ENCODE assay signal across 8 mouse cellular contexts in genomic region chr12:110845131-110845880, GRCm38 (mm10). TPM values are rescaled to one million over a fixed set of nuclear protein-coding genes. Genes with fewer than 3 reads are reported as not detected.
A peak's percentile ranks its signal among the peaks of the same experiment; 100 is the strongest.
DNase-seq lines count a peak whose midpoint lies in the region; ATAC-seq lines count a peak whose summit lies in the region.

No protein-coding gene starts in this region.

- peak; percentile 90 for DNase-seq in 3134 (ENCODE audit: extremely low read depth, insufficient read length, low spot score)
- DNase-seq in adrenal gland, postnatal 4 days (ENCODE audit: low spot score in 2 of 2) = peak; percentile 66 to 81
- DNase-seq in heart, adult 8-10 months (ENCODE audit: low spot score) = peak; percentile 96
- DNase-seq in monocyte, adult 2 months (ENCODE audit: low read depth in 1 of 2, low spot score in 2 of 2) = peak; percentile 74 to 85
- peak; percentile 80 to 82 for DNase-seq in spleen, postnatal 36 days (ENCODE audit: low spot score in 2 of 2)

- H3K4me2 ChIP-seq in embryonic facial prominence, embryonic 15.5 days (replicated peaks) = peak overlapping the region; percentile 69
- peak overlapping the region; percentile 76 for H3K4me2 ChIP-seq in kidney, embryonic 14.5 days (replicated peaks; ENCODE audit: low read depth, low read length)
- peak overlapping the region; percentile 78 for H3K4me2 ChIP-seq in limb, embryonic 15.5 days

- peak overlapping the region; percentile 88 for H3K27ac ChIP-seq in embryonic facial prominence, embryonic 15.5 days (replicated peaks)
- peak overlapping the region; percentile 75; the same call in 1 of the 2 replicates for H3K27ac ChIP-seq in kidney, embryonic 14.5 days (ENCODE audit: low read depth, low read length)
- H3K27ac ChIP-seq in limb, embryonic 15.5 days = peak overlapping the region; percentile 80

- H3K4me1 ChIP-seq in embryonic facial prominence, embryonic 15.5 days = peaks cover 21% of the 10 kb centered on the region
- 0 out of 2 replicates have a peak, but pooled peaks cover 3% of the 10 kb centered on the region for H3K4me1 ChIP-seq in kidney, embryonic 14.5 days (ENCODE audit: control insufficient read depth, insufficient read depth, low read length)
- H3K4me1 ChIP-seq in limb, embryonic 15.5 days = peaks cover 24% of the 10 kb centered on the region

- peak overlapping the region; percentile 48 for H3K9ac ChIP-seq in embryonic facial prominence, embryonic 15.5 days
- peak overlapping the region; percentile 52 for H3K9ac ChIP-seq in kidney, embryonic 14.5 days (ENCODE audit: low read depth, low read length)
- 0 out of 2 replicates have a peak overlapping the region, but pooled peaks have one; percentile 24 for H3K9ac ChIP-seq in limb, embryonic 15.5 days

- 1% methylated on average over 36 of the region's 36 CpGs for WGBS in embryonic facial prominence, embryonic 15.5 days
- under 1% methylated on average over 36 of the region's 36 CpGs for WGBS in kidney, embryonic 14.5 days
- WGBS in limb, embryonic 15.5 days = under 1% methylated on average over 36 of the region's 36 CpGs

- peak overlapping the region; percentile 62 for H3K4me3 ChIP-seq in embryonic facial prominence, embryonic 15.5 days (replicated peaks)
- peak overlapping the region; percentile 53 for H3K4me3 ChIP-seq in kidney, embryonic 14.5 days (ENCODE audit: low read length)
- H3K4me3 ChIP-seq in limb, embryonic 15.5 days = peak overlapping the region; percentile 52

- no peaks in the 10 kb centered on the region for H3K27me3 ChIP-seq in embryonic facial prominence, embryonic 15.5 days
- no peaks in the 10 kb centered on the region; the same call in 1 of the 2 replicates for H3K27me3 ChIP-seq in kidney, embryonic 14.5 days (ENCODE audit: control insufficient read depth, insufficient read depth, low read length)
- H3K27me3 ChIP-seq in limb, embryonic 15.5 days = peaks cover 22% of the 10 kb centered on the region

- H3K36me3 ChIP-seq in embryonic facial prominence, embryonic 15.5 days = no peaks in the 10 kb centered on the region
- no peaks in the 10 kb centered on the region for H3K36me3 ChIP-seq in kidney, embryonic 14.5 days (ENCODE audit: control insufficient read depth, insufficient read depth, low read length)
- no peaks in the 10 kb centered on the region for H3K36me3 ChIP-seq in limb, embryonic 15.5 days

- H3K9me3 ChIP-seq in embryonic facial prominence, embryonic 15.5 days (replicated peaks) = no peaks in the 10 kb centered on the region
- H3K9me3 ChIP-seq in kidney, embryonic 14.5 days (ENCODE audit: control insufficient read depth, low read length) = no peaks in the 10 kb centered on the region
- H3K9me3 ChIP-seq in limb, embryonic 15.5 days = no peaks in the 10 kb centered on the region

- ATAC-seq in embryonic facial prominence, embryonic 15.5 days (ENCODE audit: insufficient number of reproducible peaks, low FRiP score, low TSS enrichment, low read depth) = peak; percentile 88
- peak; percentile 95 for ATAC-seq in kidney, embryonic 14.5 days (ENCODE audit: low FRiP score, low TSS enrichment)
- peak; percentile 85 for ATAC-seq in limb, embryonic 15.5 days (ENCODE audit: insufficient number of reproducible peaks, low FRiP score, low TSS enrichment, low read depth)

RNA-seq across cellular contexts. Expression of gene Mok, which starts 4.6 kb away (rescaled TPM):
- total RNA-seq in adrenal gland, postnatal 4 days (2021) = 1 to 10 TPM; 1.8 to 2.2 TPM
- 7.3 and 9.6 TPM in 2 replicates for polyA plus RNA-seq in embryonic facial prominence, embryonic 15.5 days (2015; fragmentation: Nextera tagmentation; extraction: Ambion mirVana)
- under 1 TPM; 0.50 to 0.80 (median 0.70) TPM for total RNA-seq in heart, adult 8-10 months (2022)
- polyA plus RNA-seq in kidney, embryonic 14.5 days (2014; fragmentation: Nextera tagmentation; extraction: Ambion mirVana) = 6.8 and 9.0 TPM in 2 replicates
- polyA plus RNA-seq in limb, embryonic 15.5 days (2015; fragmentation: Nextera tagmentation; extraction: Ambion mirVana) = 3.6 and 4.3 TPM in 2 replicates

RNA-seq across cellular contexts. Expression of gene Zfp839, which starts 4.7 kb away (rescaled TPM):
- 10 to 100 TPM; 18.7 to 19.3 TPM for total RNA-seq in adrenal gland, postnatal 4 days (2021)
- polyA plus RNA-seq in embryonic facial prominence, embryonic 15.5 days (2015; fragmentation: Nextera tagmentation; extraction: Ambion mirVana) = 7.8 and 8.0 TPM in 2 replicates
- 10 to 100 TPM; 10.5 to 12.1 (median 11.1) TPM for total RNA-seq in heart, adult 8-10 months (2022)
- 4.2 and 6.0 TPM in 2 replicates for polyA plus RNA-seq in kidney, embryonic 14.5 days (2014; fragmentation: Nextera tagmentation; extraction: Ambion mirVana)
- 6.5 and 8.8 TPM in 2 replicates for polyA plus RNA-seq in limb, embryonic 15.5 days (2015; fragmentation: Nextera tagmentation; extraction: Ambion mirVana)

RNA-seq across cellular contexts. Expression of gene Cinp, which starts 43.6 kb away (rescaled TPM):
- 10 to 100 TPM; 49.7 to 51.0 TPM for total RNA-seq in adrenal gland, postnatal 4 days (2021)
- polyA plus RNA-seq in embryonic facial prominence, embryonic 15.5 days (2015; fragmentation: Nextera tagmentation; extraction: Ambion mirVana) = 68.4 and 72.8 TPM in 2 replicates
- total RNA-seq in heart, adult 8-10 months (2022) = 10 to 100 TPM; 21.7 to 28.5 (median 27.8) TPM
- polyA plus RNA-seq in kidney, embryonic 14.5 days (2014; fragmentation: Nextera tagmentation; extraction: Ambion mirVana) = 82.2 and 93.7 TPM in 2 replicates
- 74.8 and 76.2 TPM in 2 replicates for polyA plus RNA-seq in limb, embryonic 15.5 days (2015; fragmentation: Nextera tagmentation; extraction: Ambion mirVana)

RNA-seq across cellular contexts. Expression of gene Tecpr2, which starts 43.8 kb away (rescaled TPM):
- total RNA-seq in adrenal gland, postnatal 4 days (2021) = 10 to 100 TPM; 10.4 to 11.0 TPM
- polyA plus RNA-seq in embryonic facial prominence, embryonic 15.5 days (2015; fragmentation: Nextera tagmentation; extraction: Ambion mirVana) = 4.2 and 5.2 TPM in 2 replicates
- total RNA-seq in heart, adult 8-10 months (2022) = 1 to 10 TPM; 4.9 to 5.8 (median 5.3) TPM
- polyA plus RNA-seq in kidney, embryonic 14.5 days (2014; fragmentation: Nextera tagmentation; extraction: Ambion mirVana) = 2.8 and 3.6 TPM in 2 replicates
- polyA plus RNA-seq in limb, embryonic 15.5 days (2015; fragmentation: Nextera tagmentation; extraction: Ambion mirVana) = 3.2 and 3.8 TPM in 2 replicates

Comparison
In these comparisons a context has a peak if more than half of its experiments do, and no peak if none do; other contexts are left out.
1. Peak in every context shown above with its lines: DNase-seq, ATAC-seq, H3K4me3 ChIP-seq and H3K27ac ChIP-seq.